Mouse (Mus musculus) forelimb bud, embryonic 11.5 days (tissue): ENCODE results near the gene Fmnl2.

ENCODE experiments used
- DNase-seq: peaks from one replicate; pipeline ENCODE4 v3.0.0-alpha.2; 2012; ENCODE audit warnings: low read depth, low spot score

The Fmnl2 gene

GRCm38 (mm10) chr2:52864635-52865034 is 7.0 kb downstream of the Fmnl2 start:
- no peak for DNase-seq

DNA sequence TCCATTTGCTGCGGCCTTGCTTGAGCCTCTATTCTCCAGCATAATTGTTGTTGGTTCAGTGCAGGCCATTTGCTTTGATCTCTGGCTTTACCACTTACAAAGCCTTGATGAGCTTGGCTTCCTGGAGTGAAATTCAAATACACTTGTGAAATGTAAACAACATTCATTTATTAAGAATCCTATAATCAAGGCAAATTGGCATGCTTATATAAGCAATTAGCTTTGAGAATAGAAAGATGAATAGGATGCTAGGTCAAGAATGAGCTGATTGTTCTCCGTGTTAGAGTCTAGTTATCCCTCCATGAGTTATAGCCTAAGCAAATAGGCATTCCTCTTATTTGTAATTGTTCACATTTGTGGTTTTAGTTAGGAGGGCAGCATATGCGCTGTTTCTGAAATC is 8.5 kb downstream of the Fmnl2 start:
- no peak for DNase-seq

- DNase-seq: no peak
Observed at GRCm38 (mm10) chr2:52867781-52868180, 10.1 kb downstream of the Fmnl2 start.

DNA sequence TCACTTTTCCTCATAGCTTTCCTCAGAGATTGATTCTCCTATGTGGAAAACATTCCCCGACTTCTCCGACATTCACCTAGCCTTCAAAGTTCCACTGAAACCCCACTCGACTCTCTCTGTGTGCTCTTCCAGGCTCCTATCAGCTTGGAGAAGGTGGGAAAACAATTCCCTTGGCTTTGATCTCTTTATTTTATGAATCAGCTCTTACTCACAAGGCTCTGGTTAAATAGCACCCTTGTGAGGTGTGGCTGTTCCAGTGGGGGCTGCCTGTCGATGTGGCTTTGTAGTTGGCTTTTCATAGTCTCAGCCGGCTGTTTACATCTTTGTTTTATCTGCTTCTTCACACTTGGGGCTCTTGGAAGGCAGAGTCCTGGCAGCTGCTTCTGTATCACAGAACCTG is 10.5 kb downstream of the Fmnl2 start:
- DNase-seq: no peak

- no peak for DNase-seq
Observed at GRCm38 (mm10) chr2:52872636-52873035, 15.0 kb downstream of the Fmnl2 start.

DNA sequence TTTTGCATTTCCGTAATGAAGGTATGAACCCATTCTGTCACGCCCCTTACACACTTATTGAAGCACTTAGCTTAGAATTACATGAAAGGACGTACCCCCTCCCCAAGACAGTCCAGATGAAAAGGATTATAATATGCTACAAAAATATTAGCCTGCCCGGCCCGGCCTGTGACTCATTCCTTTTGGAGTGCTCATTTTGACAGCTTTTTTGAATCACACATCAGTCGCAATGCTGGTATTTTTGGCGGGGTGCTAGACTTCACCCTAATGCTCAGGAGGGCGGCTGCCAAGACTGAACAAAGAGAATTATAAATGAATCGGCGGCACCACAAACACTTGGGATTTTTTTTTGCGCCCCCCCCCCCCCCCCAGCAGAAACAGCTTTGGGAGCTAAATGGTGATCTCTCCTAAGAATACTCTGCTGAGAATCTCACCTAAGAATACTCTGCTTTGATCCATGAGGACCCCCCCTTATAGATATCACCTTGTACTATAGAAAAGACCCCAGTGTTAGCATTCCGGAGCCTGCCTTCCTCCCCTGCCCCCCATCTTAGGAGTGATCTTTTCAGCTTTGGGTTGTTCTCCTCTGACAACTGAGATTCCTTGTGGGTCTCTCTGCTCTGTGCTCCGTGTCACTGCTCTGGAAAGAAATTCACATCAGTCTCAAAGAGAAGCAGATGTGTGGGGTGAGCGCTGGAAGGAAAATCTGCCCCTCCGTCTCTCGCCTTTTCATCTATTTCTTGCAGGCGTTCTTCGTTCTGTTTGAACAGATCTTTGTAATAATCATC is 15.8 kb downstream of the Fmnl2 start:
- DNase-seq: no peak

GRCm38 (mm10) chr2:52874721-52875120 is 17.1 kb downstream of the Fmnl2 start:
- DNase-seq: no peak

- no peak for DNase-seq
Observed at GRCm38 (mm10) chr2:52875801-52876200, 18.1 kb downstream of the Fmnl2 start.

- no peak for DNase-seq
Observed at GRCm38 (mm10) chr2:52883401-52883800, 25.7 kb downstream of the Fmnl2 start.

DNA sequence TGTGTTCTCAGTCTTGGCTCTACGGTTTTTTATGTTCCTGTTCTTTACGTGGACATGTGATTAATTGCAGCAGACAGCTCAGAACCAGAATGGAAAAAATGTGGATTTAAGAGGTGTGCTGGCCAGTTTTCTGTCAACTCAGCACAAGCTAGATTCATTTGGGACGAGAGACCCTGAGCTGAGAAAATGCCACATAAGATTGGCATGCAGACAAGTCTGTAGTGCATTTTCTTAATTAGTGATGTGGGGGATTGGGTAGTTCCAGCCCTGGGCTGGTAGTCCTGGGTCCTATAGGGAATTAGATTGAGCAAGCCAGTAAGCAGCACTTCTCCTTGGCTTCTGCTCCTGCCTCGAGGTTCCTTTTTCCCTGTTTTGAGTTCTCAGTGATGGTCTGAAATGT is 26.4 kb downstream of the Fmnl2 start:
- DNase-seq: no peak

- no peak for DNase-seq
Observed at GRCm38 (mm10) chr2:52885071-52885470, 27.4 kb downstream of the Fmnl2 start.

GRCm38 (mm10) chr2:52887281-52887680 is 29.6 kb downstream of the Fmnl2 start:
- DNase-seq: no peak

DNA sequence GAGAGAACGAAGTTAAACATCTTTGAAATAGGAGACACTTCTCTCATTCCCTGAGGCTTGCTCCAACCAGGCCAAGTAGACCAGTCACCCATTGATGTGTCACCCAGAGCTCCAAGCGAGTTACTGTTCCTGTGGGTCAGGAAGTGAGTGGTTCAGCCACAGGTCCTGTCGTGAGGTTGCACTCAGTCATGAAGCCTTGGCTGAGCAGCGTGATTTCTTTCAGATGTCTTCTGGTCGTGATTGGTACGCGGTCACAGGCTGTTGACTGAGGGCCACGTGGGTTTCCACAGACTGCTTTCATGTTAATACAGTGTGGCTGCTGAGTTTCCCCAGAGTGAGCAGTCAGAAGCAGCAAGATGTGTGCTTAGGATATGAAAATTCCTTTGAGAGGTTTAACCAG is 33.5 kb downstream of the Fmnl2 start:
- DNase-seq: no peak

- no peak for DNase-seq
Observed at GRCm38 (mm10) chr2:52891744-52892143, 34.1 kb downstream of the Fmnl2 start.

- DNase-seq: no peak
Observed at GRCm38 (mm10) chr2:52894983-52895621, 37.4 kb downstream of the Fmnl2 start.

GRCm38 (mm10) chr2:52896995-52897394 is 39.3 kb downstream of the Fmnl2 start:
- no peak for DNase-seq

- no peak for DNase-seq
Observed at GRCm38 (mm10) chr2:52900780-52901179, 43.1 kb downstream of the Fmnl2 start.

GRCm38 (mm10) chr2:52901300-52902013 is 43.8 kb downstream of the Fmnl2 start:
- DNase-seq: peak; percentile 70

- DNase-seq: no peak
Observed at GRCm38 (mm10) chr2:52902456-52902855, 44.8 kb downstream of the Fmnl2 start.

DNA sequence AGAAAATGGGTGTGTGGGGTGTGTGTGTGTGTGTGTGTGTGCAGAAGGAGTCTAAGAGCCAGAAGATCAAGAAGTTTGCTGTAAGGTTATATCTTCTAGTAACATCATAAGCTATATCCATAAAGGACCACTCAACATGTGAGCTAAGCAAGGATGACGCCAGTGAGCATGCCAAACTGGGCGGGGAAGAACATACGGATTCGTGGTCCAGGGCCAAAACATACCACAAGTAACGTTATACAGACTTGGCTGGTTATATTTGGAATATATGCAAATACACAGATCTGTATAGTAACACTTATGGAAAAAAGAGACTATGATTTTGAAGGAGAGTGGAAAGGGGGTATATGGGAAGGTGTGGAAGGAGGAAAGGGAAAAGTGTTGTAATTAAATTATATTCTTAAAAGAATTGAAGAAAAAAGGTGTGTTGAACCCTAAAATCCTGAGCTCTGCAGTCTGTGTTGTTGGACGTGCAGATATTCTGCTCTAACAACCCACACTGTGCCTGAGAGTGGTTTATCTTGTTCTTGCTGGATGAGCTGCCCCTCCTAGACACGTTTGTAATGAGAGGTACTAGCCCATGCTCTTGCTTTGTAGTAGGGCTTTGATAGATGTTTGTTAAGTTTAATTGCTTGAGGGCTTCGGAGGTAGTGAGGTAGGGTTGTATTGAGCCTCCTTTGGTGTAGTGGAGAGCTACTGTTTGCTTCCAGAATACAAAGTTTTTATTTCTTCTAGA is 45.7 kb downstream of the Fmnl2 start:
- DNase-seq: no peak

- no peak for DNase-seq
Observed at GRCm38 (mm10) chr2:52904526-52904925, 46.9 kb downstream of the Fmnl2 start.

GRCm38 (mm10) chr2:52913311-52913710 is 55.7 kb downstream of the Fmnl2 start:
- no peak for DNase-seq
